Mouse (Mus musculus): Measurements from ENCODE around the gene Kcnj8.
"Not testable (repeated sequence)": the region's sequence is repeated elsewhere in the genome, so short reads cannot be mapped to it uniquely, and the experiment has no call there.

Gene Kcnj8

DNA sequence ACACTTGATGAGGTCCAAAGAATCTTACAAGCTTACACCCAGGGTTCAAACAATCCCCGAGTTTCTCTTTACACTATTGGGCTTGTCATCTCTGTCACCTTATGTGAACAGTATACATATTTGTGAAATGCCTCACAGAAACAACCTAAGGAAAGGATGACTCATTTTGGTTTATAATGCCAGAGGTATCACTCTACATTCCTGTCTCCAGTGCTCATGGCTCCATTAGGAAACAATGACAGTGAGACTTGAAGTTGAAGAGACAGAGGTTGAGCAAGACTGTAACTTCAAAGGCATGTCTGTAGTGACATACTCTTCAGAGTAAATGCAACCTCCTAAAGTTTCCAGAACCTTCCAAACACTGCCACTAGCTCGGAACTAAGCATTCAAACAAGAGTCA, 23.0 kb downstream of the Kcnj8 start:
- DNase-seq: no peak

GRCm38 (mm10) chr6:142545132-142545531, 26.3 kb downstream of the Kcnj8 start:
- DNase-seq: no peak

DNA sequence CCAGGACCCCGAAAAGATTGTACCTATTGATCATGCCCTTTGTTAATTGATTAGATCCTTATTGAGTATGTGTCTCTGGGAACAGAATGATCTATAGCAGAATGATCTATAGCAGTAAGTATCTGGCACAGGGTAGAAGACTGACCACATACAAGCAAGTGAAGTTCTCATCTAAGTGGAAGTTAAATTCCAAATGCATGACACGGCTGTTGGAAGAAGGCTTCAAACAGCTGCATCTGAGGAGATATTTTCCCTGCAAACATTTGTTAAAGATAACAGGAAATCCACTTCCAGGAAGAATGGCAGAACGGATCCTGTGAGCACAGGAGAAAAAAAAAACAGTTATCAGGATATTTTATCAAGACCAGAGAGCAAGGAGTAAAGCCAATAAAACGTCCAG, 27.8 kb downstream of the Kcnj8 start:
- DNase-seq: no peak

DNA sequence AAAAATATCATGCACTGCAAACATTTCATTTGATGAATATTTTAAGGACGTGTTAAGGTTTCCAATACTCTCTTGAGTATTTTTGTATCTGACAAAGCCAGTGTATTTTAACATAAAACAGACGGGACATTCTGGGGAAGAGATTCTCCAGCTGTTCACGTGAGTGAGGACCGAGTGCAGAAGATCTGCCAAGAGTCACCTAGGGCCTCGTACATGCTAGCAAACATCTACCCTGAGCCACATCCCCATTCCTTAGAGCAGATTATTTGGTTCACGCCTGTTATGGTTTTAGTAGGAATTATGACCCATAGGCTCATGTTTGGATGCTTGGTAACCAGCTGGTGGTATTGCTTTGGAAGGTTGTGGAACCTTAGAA, 28.6 kb downstream of the Kcnj8 start:
- no peak for DNase-seq

GRCm38 (mm10) chr6:142542082-142542799, 29.2 kb downstream of the Kcnj8 start:
- no peak for DNase-seq

DNA sequence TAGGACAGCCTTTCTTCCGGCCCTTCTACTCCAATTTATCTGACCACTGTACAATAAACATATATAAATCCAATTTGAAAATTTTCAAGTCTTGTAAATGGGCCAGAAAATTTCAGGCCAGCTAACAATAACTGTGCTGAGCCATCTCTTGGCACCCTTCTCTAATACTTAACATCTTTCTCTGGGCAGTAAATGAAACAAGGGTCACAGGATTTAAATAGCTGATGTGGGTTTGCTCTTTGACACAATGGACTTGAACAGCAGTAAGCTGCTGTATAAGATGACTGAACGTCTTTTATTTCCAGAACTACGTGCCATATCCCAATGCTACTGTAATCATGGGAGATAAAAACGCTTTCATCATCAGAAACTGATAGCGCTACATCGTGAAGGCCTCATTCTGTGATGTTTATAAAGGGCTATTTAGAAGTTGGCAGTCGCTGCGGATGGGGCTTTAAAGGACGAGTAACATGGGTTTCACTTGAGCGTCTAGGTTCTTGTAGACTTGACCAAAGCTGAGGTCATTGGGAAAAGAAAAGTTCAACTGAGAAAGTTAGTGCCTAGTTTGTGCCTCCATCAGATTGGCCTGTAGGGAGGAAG, 30.8 kb downstream of the Kcnj8 start:
- no peak for DNase-seq

DNA sequence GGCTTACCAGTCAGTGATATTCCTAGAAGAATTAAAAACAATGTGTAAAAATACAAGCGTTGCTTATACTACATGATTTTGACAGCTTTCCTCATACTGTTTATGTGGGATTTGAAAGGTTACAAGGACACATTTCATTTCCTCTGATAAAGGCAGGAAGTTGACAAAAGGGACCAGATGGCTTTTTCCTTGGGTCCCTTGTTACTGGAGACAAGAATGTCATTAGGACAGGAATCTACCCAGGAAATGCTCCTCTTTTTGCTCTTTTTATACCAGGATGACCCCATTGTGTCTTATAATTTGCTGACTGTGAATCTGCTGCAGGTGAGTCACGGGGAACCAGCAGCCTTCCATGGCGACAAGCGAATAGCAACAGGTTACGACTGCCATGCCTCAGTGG, 31.3 kb downstream of the Kcnj8 start:
- DNase-seq: no peak

- peak; percentile 70 for DNase-seq
Measured at GRCm38 (mm10) chr6:142538503-142538902, 32.9 kb downstream of the Kcnj8 start.

DNA sequence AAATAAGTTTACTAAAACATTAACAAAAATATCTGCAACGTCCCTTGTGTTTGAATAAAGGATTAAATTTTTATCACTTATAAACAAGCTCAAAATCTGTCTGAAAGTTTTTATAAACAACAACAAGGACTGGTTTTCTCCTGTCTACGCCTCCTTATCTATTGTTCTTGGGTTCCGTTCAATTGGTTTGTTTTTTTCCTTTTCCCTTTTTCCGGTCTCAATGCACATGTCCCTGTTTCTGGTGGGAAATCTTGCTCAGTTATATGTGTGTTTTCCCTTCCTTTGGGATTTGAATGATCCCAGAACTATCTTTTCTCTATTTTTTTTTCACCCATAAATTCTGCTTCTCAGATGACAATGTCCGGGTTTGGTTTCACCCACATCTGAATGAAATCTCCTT, 38.0 kb downstream of the Kcnj8 start:
- no peak for DNase-seq

GRCm38 (mm10) chr6:142532686-142533085, 38.7 kb downstream of the Kcnj8 start:
- DNase-seq: no peak

- peak; percentile 42 for DNase-seq
Measured at GRCm38 (mm10) chr6:142532141-142532540, 39.3 kb downstream of the Kcnj8 start.

- DNase-seq: no peak
Measured at GRCm38 (mm10) chr6:142530378-142530777, 41.0 kb downstream of the Kcnj8 start.

DNA sequence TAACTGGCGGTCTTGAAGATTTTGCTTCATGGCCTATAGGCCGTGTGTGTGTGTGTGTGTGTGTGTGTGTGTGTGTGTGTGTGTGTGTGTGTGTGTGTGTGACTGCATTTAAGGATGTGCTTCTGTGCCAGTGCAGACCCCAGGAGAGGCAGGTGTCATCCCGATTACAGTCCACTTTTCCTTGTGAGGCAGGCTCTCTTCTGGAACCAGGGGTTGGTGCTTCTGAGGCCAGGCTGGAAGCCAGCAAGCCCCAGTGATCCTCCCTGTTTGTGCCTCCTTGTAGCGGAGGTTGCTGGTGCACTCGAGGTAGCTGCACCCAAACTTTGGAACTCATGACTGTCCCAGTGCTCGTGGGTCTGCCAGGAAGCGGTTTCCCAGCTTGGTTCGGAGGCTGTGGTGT, 41.7 kb downstream of the Kcnj8 start:
- no peak for DNase-seq

DNA sequence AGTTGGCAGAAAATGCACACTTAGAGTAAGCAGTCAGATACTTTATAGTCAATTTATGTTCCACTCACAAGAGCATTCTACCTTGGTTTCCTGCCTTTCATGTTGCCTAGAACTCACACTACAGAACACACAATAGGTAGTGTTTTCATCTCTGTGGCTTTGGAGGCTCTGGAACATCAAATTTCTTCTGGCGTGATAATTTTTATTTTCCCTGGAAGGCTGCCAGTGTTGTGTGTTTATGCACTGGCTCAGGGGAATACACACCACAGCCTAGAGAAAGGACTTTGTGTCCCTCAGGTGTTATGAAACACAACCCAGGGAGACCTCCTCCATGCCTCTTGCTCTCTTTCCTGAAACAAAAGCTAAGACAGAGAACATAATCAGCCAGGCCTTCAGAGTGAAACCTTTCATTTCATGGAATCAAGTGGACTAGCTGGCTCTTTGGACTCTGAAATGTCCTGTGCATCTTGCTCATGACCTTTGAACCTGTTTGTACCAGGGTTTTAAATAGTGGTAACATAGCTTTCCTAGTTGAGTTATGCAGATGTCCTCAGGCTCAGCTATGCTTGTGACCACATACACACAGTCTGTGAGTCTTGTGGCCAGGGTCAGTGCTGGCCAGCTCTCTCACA, 43.4 kb downstream of the Kcnj8 start:
- DNase-seq: peak; percentile 68

GRCm38 (mm10) chr6:142524635-142525308, 46.6 kb downstream of the Kcnj8 start:
- DNase-seq: no peak

GRCm38 (mm10) chr6:142521591-142522110, 49.8 kb downstream of the Kcnj8 start:
- DNase-seq: no peak

GRCm38 (mm10) chr6:142519110-142519509, 52.3 kb downstream of the Kcnj8 start:
- no peak for DNase-seq

DNA sequence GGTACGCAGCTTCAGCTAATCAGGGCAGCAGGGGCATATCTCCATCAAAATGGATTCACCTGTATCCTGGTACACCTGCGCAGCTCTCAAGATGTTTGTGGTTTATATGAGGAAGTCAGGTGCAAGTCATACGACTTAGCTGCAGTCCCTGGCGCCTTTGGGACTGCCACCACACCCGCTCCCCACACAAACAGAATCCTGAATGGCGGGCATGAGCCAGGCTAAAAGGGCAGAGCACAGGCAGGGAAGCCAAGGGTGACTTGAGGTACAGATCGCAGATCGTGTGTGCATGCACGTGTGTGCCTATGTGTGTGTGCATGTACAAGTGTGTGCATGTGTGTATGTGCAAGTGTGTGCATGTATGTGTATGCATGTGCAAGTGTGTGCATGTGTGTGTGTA, 56.0 kb downstream of the Kcnj8 start:
- not testable (repeated sequence) for DNase-seq

GRCm38 (mm10) chr6:142514912-142515311, 56.5 kb downstream of the Kcnj8 start:
- DNase-seq: no peak
